Mouse (Mus musculus) activated CD4-positive, CD25-positive, alpha-beta regulatory T cell, adult 4 months (primary cell): ENCODE results near the gene Olfr159. TPM values are rescaled to one million over a fixed set of nuclear protein-coding genes. Genes with fewer than 3 reads are reported as not detected.

ENCODE experiments used
- ATAC-seq: one replicate; pipeline ENCODE4 v1.8.0; 2017
- polyA plus RNA-seq, 2 experiments: library from polyadenylated mRNA; unstranded; fragments of 100-300 nt; shearing (Covaris generic); gene quantifications; one replicate each; pipeline ENCODE4 v1.2.1; 2017

The Olfr159 gene
- polyA plus RNA-seq, 2 experiments from 2014 or later = not detected

DNA sequence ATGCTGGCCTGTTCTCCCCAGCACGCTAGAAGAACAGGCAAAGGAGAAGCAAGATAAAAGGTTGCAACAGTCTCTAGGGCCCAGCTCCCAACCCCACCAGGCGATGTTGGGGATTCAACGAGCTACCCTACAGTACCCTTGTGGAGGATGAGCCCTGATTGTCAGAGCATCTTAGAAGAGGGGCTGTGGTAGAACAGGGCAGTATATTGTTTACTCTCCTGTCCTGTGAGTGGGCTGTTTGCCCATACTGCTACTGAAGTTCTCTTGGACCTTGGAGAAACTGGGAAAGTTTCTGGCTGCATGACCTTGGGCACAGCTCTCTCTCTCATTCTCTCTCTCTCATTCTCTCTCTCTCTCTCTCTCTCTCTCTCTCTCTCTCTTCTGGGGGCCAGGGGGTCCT is 41.7 kb downstream of the Olfr159 start:
- no peak for ATAC-seq

GRCm38 (mm10) chr4:43728576-43728954 is 42.2 kb downstream of the Olfr159 start:
- no peak for ATAC-seq

DNA sequence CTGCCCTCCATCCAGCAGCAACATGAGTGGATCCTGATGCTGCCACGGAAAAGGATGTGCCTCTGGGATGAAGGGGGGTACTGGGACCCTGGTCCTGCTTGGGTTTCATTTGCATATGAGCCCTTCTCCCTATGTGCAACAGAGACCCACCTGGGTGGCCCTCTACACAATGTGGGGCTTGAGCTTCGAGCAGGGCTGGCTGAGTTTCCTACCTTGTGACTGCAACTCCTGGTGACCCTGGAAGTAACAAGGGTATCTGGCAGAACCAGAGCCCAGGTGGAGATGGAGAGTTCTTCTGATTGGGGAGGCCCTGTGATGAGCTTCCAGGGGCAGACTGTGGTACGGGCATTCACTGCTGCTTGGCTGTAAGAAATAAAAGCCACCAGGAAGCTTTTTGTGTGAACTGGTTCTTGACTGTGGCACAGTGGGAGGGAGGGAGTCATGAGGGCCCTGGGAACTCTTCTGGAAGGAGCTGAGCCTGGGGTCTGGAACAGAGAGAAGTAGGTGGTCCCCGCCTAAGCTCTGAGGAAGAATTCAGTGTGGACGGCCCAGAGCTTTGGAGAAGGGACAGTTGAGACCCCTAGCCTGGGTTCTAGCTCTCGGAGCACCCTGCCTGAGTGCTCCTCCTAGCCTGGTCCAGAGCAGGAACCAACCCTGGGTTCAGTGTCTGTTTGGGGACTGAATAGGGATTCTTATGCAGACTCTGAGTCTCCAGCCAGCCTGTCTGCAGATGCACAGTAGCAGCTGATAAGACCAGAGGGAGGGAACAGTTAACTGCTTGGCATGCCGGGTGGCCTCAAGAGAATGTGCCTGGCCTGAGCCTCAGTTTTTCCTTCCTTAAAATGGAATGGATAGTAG is 42.9 kb downstream of the Olfr159 start:
- no peak for ATAC-seq

GRCm38 (mm10) chr4:43726995-43727394 is 43.8 kb downstream of the Olfr159 start, which contains the start of gene Hrct1:
Gene Hrct1, plus strand, starts transcription at chr4:43727188.
- no peak for ATAC-seq

GRCm38 (mm10) chr4:43726228-43726993 is 44.4 kb downstream of the Olfr159 start:
- no peak for ATAC-seq

DNA sequence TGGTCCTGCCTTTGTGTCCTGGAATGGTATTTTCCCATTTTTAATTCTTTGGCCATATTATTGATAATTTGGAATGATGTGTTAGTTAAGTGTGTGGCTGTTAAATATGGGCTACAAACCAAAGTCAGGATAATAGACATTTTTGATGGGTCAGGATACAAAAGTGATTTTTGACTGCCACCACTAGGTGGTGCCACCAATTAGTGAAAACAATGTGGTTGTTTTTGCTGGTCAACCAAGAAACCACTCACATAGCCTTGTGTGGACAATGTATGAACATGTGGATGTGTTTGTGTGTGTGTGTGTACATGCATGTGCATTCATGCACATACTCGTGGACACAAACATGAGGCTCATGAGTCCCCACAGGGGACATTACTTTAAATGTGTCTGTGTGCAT is 46.0 kb downstream of the Olfr159 start:
- no peak for ATAC-seq

- ATAC-seq = no peak
Observed at GRCm38 (mm10) chr4:43722191-43722590, 48.6 kb downstream of the Olfr159 start.

GRCm38 (mm10) chr4:43720491-43721228 is 50.1 kb downstream of the Olfr159 start:
- ATAC-seq = no peak

Other genes starting within 250 kb of the Olfr159 start
- not detected for gene Tpm2, start 247.2 kb downstream of the Olfr159 start, polyA plus RNA-seq
- 100 to 1,000 TPM; 101 to 104 TPM for gene Creb3, start 208.7 kb downstream of the Olfr159 start, polyA plus RNA-seq
- 100 to 1,000 TPM in 1 of 2 experiments, 10 to 100 TPM in 1; 86.9 to 116 TPM for gene Tln1, start 208.3 kb downstream of the Olfr159 start, polyA plus RNA-seq
- gene Rgp1, start 192.3 kb downstream of the Olfr159 start, polyA plus RNA-seq = 10 to 100 TPM; 10.8 to 12.4 TPM
- gene Gba2, start 192.1 kb downstream of the Olfr159 start, polyA plus RNA-seq = 10 to 100 TPM; 12.7 to 14.4 TPM
- gene Msmp, start 186.5 kb downstream of the Olfr159 start, polyA plus RNA-seq = not detected
- gene Npr2, start 139.1 kb downstream of the Olfr159 start, polyA plus RNA-seq = not detected
- not detected for gene Spag8, start 117.4 kb downstream of the Olfr159 start, polyA plus RNA-seq
- 10 to 100 TPM; 41.0 to 42.7 TPM for gene Hint2, start 114.5 kb downstream of the Olfr159 start, polyA plus RNA-seq
- gene Tmem8b, start 102.0 kb downstream of the Olfr159 start, polyA plus RNA-seq = under 1 TPM; 0.38 to 0.90 TPM
- 1 to 10 TPM; 3.2 to 4.4 TPM for gene Fam221b, start 101.9 kb downstream of the Olfr159 start, polyA plus RNA-seq
- not detected for gene Olfr70, start 70.2 kb downstream of the Olfr159 start, polyA plus RNA-seq
- gene Olfr71, start 60.8 kb downstream of the Olfr159 start, polyA plus RNA-seq = under 1 TPM in 1 of 2 experiments, not detected in 1; 0.13 TPM
- not detected for gene Hrct1, start 43.8 kb downstream of the Olfr159 start, polyA plus RNA-seq
- gene Spaar, start 41.0 kb downstream of the Olfr159 start, polyA plus RNA-seq = under 1 TPM in 1 of 2 experiments, not detected in 1; 0.15 TPM
- gene Olfr156, start 52.9 kb upstream of the Olfr159 start, polyA plus RNA-seq = not detected
- under 1 TPM; 0.09 to 0.50 TPM for gene Olfr157, start 69.2 kb upstream of the Olfr159 start, polyA plus RNA-seq
- under 1 TPM in 1 of 2 experiments, not detected in 1; 0.26 TPM for gene Olfr155, start 80.6 kb upstream of the Olfr159 start, polyA plus RNA-seq
- 1 to 10 TPM; 3.4 to 5.9 TPM for gene Reck, start 104.5 kb upstream of the Olfr159 start, polyA plus RNA-seq
- gene Glipr2, start 186.4 kb upstream of the Olfr159 start, polyA plus RNA-seq = 100 to 1,000 TPM; 215 to 250 TPM
- under 1 TPM in 1 of 2 experiments, not detected in 1; 0.24 TPM for gene Ccin, start 212.5 kb upstream of the Olfr159 start, polyA plus RNA-seq
- 100 to 1,000 TPM; 109 to 116 TPM for gene Clta, start 233.4 kb upstream of the Olfr159 start, polyA plus RNA-seq